Mouse (Mus musculus) ES-Bruce4 (cell line): Measurements from ENCODE around the gene Cars2.

Experiments used
- CTCF ChIP-seq: IDR thresholded peaks from one replicate; pipeline ENCODE4 v1.8.1; 2011; ENCODE audit warnings: low read depth, low read length
- EP300 ChIP-seq: IDR thresholded peaks from 2 replicates; pipeline ENCODE4 v1.6.1; 2011; ENCODE audit warnings: low read depth, low read length; ENCODE audit not compliant: insufficient read depth

DNA sequence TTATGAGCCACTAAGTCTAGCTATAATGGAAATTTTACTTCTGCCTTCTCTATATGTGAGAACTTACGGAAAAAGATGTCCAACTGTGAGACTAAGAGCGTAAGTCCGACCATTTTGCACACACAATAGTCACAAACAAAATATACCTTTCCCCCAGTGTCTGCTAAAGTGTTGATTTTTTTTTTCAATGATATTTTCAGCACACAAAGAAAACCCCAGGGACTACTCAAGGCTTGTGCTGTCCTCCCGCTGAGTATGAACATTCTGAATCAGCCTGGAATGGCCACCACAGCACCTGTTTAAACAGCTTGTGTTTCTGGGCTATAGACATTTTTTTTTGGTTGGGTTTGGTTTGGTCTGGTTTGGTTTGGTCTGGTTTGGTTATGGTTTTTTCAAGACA is 20.2 kb upstream of the Cars2 start:
- TF ChIP-seq CTCF: no peak
- no peak for TF ChIP-seq EP300
